Mouse (Mus musculus): ENCODE measurements around the gene Cul3. TPM values are rescaled to one million over a fixed set of nuclear protein-coding genes. Genes with fewer than 3 reads are reported as not detected.

Cul3 gene
- polyA plus RNA-seq, 1 experiment from 2014 or later: 25.6 TPM

GRCm38 (mm10) chr1:80236126-80236525 lies 104.2 kb downstream of the Cul3 start:
- H3K27me3 ChIP-seq: 0 out of 2 replicates have a peak, but pooled peaks cover 3% of the 10 kb centered on the region
- H3K4me2 ChIP-seq: no peak overlapping the region
- ATAC-seq (ENCODE audit: insufficient number of reproducible peaks, insufficient read depth, low FRiP score, low TSS enrichment, low read depth): no peak
- H3K4me1 ChIP-seq (replicated peaks): 0 out of 2 replicates have a peak, but pooled peaks cover 5% of the 10 kb centered on the region
- no peak overlapping the region for H3K4me3 ChIP-seq (replicated peaks)
- H3K9ac ChIP-seq (replicated peaks): no peak overlapping the region
- 22% methylated on average over 1 of the region's 1 CpGs for WGBS
- no peaks in the 10 kb centered on the region for H3K36me3 ChIP-seq
- no peak overlapping the region for H3K27ac ChIP-seq
- no peaks in the 10 kb centered on the region for H3K9me3 ChIP-seq

GRCm38 (mm10) chr1:80230612-80231011 lies 109.7 kb downstream of the Cul3 start:
- H3K27ac ChIP-seq: no peak overlapping the region
- no peaks in the 10 kb centered on the region for H3K9me3 ChIP-seq
- H3K36me3 ChIP-seq: no peaks in the 10 kb centered on the region
- H3K27me3 ChIP-seq: no peaks in the 10 kb centered on the region
- no peak overlapping the region for H3K4me2 ChIP-seq
- no peak for ATAC-seq (ENCODE audit: insufficient number of reproducible peaks, insufficient read depth, low FRiP score, low TSS enrichment, low read depth)
- H3K4me1 ChIP-seq (replicated peaks): no peaks in the 10 kb centered on the region
- WGBS: 61% methylated on average over 1 of the region's 1 CpGs
- H3K4me3 ChIP-seq (replicated peaks): no peak overlapping the region
- H3K9ac ChIP-seq (replicated peaks): no peak overlapping the region

GRCm38 (mm10) chr1:80224839-80225412 lies 115.4 kb downstream of the Cul3 start:
- H3K9me3 ChIP-seq: no peaks in the 10 kb centered on the region
- no peak overlapping the region for H3K9ac ChIP-seq (replicated peaks)
- ATAC-seq (ENCODE audit: insufficient number of reproducible peaks, insufficient read depth, low FRiP score, low TSS enrichment, low read depth): no peak
- WGBS: 49% methylated on average over 3 of the region's 3 CpGs
- no peak overlapping the region for H3K4me3 ChIP-seq (replicated peaks)
- H3K36me3 ChIP-seq: no peaks in the 10 kb centered on the region
- no peak overlapping the region for H3K27ac ChIP-seq
- H3K4me1 ChIP-seq (replicated peaks): no peaks in the 10 kb centered on the region
- no peak overlapping the region for H3K4me2 ChIP-seq
- H3K27me3 ChIP-seq: no peaks in the 10 kb centered on the region

- Histone ChIP-seq H3K36me3 (no peaks in the 10 kb centered on the region), H3K4me1 (replicated peaks) (peaks cover 5% of the 10 kb centered on the region; the same call in 1 of the 2 replicates), H3K27me3 (no peaks in the 10 kb centered on the region), H3K4me2 (no peak overlapping the region), H3K27ac (no peak overlapping the region), H3K9ac (replicated peaks) (no peak overlapping the region), H3K9me3 (no peaks in the 10 kb centered on the region), H3K4me3 (replicated peaks) (no peak overlapping the region)
- peak; percentile 38; the same call in 1 of the 2 replicates for ATAC-seq (ENCODE audit: insufficient number of reproducible peaks, insufficient read depth, low FRiP score, low TSS enrichment, low read depth)
- whole genome bisulfite sequencing: 37% methylated on average over 4 of the region's 4 CpGs
Measured at GRCm38 (mm10) chr1:80221151-80221550, 119.1 kb downstream of the Cul3 start.

GRCm38 (mm10) chr1:80218268-80218667 lies 122.0 kb downstream of the Cul3 start, which contains the start of gene Fam124b:
Gene Fam124b, minus strand, starts transcription at chr1:80218473.
- H3K4me2 ChIP-seq: no peak within 1 kb of the TSS
- H3K36me3 ChIP-seq: no peaks in the 10 kb centered on the region
- H3K4me3 ChIP-seq (replicated peaks): no peak within 1 kb of the TSS
- no peak within 1 kb of the TSS for H3K27ac ChIP-seq
- peak; percentile 77 for ATAC-seq (ENCODE audit: insufficient number of reproducible peaks, insufficient read depth, low FRiP score, low TSS enrichment, low read depth)
- H3K4me1 ChIP-seq (replicated peaks): peaks cover 5% of the 10 kb centered on the region; the same call in 1 of the 2 replicates
- no peak within 1 kb of the TSS for H3K9ac ChIP-seq (replicated peaks)
- no peaks in the 10 kb centered on the region for H3K9me3 ChIP-seq
- 59% methylated on average over 6 of the region's 6 CpGs for WGBS
- H3K27me3 ChIP-seq: no peaks in the 10 kb centered on the region

Other genes starting within 250 kb of the Cul3 start
- gene Fam124b, start 122.0 kb downstream of the Cul3 start, polyA plus RNA-seq (2016; fragmentation: Nextera tagmentation; extraction: Ambion mirVana): 0.87 and 1.0 TPM in 2 replicates
- not detected in 2 replicates for gene Gm45261, start 121.0 kb upstream of the Cul3 start, polyA plus RNA-seq (2016; fragmentation: Nextera tagmentation; extraction: Ambion mirVana)